Mouse (Mus musculus) lung, adult 2 months (tissue): Measurements from ENCODE around the gene Syt8.

Experiments used
- CTCF ChIP-seq: fragments of 200-500 bp; IDR thresholded peaks from 2 replicates; pipeline ENCODE4 v1.5.1; 2011; ENCODE audit warnings: mild to moderate bottlenecking, low read length, control low read depth; ENCODE audit not compliant: insufficient read depth
- POLR2A ChIP-seq: fragments of 200-500 bp; IDR thresholded peaks from 2 replicates; pipeline ENCODE4 v1.6.1; 2011; ENCODE audit warnings: low read depth, mild to moderate bottlenecking, control low read depth, low read length, borderline replicate concordance; ENCODE audit errors: extremely low read depth

DNA sequence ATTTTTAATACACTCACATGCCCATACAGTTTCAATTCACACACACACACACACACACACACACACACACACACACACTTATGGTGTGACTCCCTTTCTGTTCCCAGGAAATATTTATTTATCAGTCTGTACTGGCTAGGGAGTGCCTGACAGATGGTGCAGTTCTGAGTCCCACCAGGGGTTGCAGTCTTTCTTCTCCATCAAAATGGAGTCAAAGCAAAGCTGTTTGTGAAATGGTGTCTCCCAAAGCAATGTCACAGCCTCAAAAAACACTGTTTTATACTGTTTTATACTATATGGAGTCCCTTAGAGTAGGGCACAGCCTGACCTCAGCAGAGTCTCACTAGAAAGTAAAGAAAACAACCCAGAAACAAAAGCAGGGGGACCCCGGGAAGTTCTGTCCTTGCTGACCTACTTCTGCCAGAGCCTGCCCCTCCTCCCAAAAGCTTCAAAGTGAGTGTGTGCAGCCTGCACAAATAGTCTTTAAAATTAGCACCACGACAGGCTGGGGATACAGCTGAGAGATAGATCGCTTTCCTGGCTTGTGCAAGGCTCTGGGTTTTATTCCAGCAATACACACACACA, 22.7 kb downstream of the Syt8 start:
- TF ChIP-seq CTCF (no peak), POLR2A (no peak)
